Mouse (Mus musculus) limb, embryonic 11.5 days (tissue): ENCODE results near the gene Gab2. TPM values are rescaled to one million over a fixed set of nuclear protein-coding genes. Genes with fewer than 3 reads are reported as not detected.

Experiments
- ATAC-seq: fragments of 200-750 bp; cut with Nextera tagmentation; 2 replicates; pipeline ENCODE4 v1.8.0; 2017; ENCODE audit warnings: low read depth; ENCODE audit not compliant: insufficient number of reproducible peaks, low FRiP score, low TSS enrichment
- DNase-seq: peaks from one replicate; pipeline ENCODE4 v3.0.0-alpha.2; 2015; ENCODE audit warnings: low spot score
- H3K27ac ChIP-seq: fragments of 300-500 bp; sonication (generic); replicated peaks from 2 replicates; pipeline ENCODE4 v1.5.1; 2014; ENCODE audit warnings: low read depth, mild to moderate bottlenecking, low read length
- H3K27me3 ChIP-seq: fragments of 300-500 bp; sonication (generic); 2 replicates; pipeline ENCODE4 v1.6.1; 2014; ENCODE audit warnings: mild to moderate bottlenecking, low read length, mixed read lengths; ENCODE audit not compliant: control insufficient read depth, insufficient read depth
- H3K36me3 ChIP-seq: fragments of 300-500 bp; sonication (generic); 2 replicates; pipeline ENCODE4 v1.6.1; 2014; ENCODE audit warnings: mild to moderate bottlenecking, low read length, moderate library complexity, mixed read lengths; ENCODE audit not compliant: control insufficient read depth, insufficient read depth
- H3K4me1 ChIP-seq: fragments of 300-500 bp; sonication (generic); 2 replicates; pipeline ENCODE4 v1.6.1; 2014; ENCODE audit warnings: low read length, mixed read lengths; ENCODE audit not compliant: control insufficient read depth, insufficient read depth
- H3K4me2 ChIP-seq: fragments of 300-500 bp; sonication (generic); 2 replicates; pipeline ENCODE4 v1.6.1; 2014; ENCODE audit warnings: low read depth, mild to moderate bottlenecking, moderate library complexity; ENCODE audit not compliant: severe bottlenecking
- H3K4me3 ChIP-seq: fragments of 300-500 bp; sonication (generic); 2 replicates; pipeline ENCODE4 v1.5.1; 2014; ENCODE audit warnings: low read depth, low read length
- H3K9ac ChIP-seq: fragments of 300-500 bp; sonication (generic); 2 replicates; pipeline ENCODE4 v1.6.1; 2014; ENCODE audit warnings: mild to moderate bottlenecking, low read length
- H3K9me3 ChIP-seq: fragments of 300-500 bp; sonication (generic); 2 replicates; pipeline ENCODE4 v1.6.1; 2016; ENCODE audit warnings: low read length; ENCODE audit not compliant: control insufficient read depth
- WGBS: fragments of 180-500 bp; shearing (Covaris S2); extraction: QIAGEN DNeasy Blood & Tissue Kit; methylation state at CpG from one replicate; pipeline ENCODE4 v1.1.7; 2014; 5-methylcytosine and 5-hydroxymethylcytosine counted together
- polyA plus RNA-seq: library from polyadenylated mRNA; unstranded; fragments of >200 nt; fragmentation: Nextera tagmentation; extraction: Ambion mirVana; gene quantifications from 2 replicates; pipeline ENCODE4 v1.2.1, GENCODE M21; 2014

Gene Gab2
- polyA plus RNA-seq, 1 experiment from 2014 or later, result 3.3 TPM

DNA sequence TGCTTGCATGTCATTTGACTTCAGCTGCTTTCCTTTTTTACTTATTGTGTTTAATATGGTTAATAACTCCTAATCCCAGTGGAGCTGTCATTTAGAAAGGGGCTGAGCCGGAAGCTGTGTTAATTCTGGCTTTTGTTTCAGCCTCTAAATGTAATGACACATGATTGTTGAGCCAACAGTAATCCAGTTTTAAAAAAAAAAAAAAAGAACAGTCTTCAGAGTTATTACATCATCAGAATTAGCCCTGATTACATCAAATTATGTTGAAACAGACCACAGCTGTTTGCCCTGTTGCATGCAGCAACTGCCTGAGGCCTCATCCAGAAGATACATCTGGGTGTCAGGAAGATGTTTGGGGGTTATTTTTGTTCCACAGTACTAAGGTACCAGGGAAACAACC, 6.4 kb upstream of the Gab2 start:
- Histone ChIP-seq H3K4me2 (no peak overlapping the region), H3K36me3 (no peaks in the 10 kb centered on the region), H3K4me3 (no peak overlapping the region), H3K9ac (no peak overlapping the region), H3K4me1 (no peaks in the 10 kb centered on the region), H3K27ac (no peak overlapping the region), H3K9me3 (no peaks in the 10 kb centered on the region), H3K27me3 (no peaks in the 10 kb centered on the region)
- WGBS, result 88% methylated on average over 1 of the region's 1 CpGs
- DNase-seq (no peak), ATAC-seq (no peak)

DNA sequence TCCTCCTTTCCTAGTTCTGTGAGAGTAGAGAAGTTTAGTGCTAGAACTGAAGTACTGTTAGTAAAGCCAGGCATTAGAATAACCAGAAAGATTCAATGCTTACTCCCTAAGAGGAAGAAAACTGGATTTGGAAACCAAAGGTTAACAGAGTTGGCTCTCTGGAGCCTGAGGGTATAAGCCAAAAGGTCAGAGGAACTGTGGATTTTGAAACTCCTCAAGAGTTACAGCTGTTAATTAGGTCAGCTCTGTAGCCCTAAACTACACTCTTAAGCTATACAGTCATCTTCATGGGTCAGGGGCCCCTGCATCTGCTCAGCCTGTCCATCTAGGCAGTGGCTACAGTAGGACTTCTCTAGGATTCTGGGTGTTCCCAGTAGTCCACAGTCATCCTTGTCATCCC, 4.4 kb upstream of the Gab2 start:
- Histone ChIP-seq H3K36me3 (no peaks in the 10 kb centered on the region), H3K27ac (no peak overlapping the region), H3K4me3 (no peak overlapping the region), H3K4me1 (no peaks in the 10 kb centered on the region), H3K27me3 (no peaks in the 10 kb centered on the region), H3K9me3 (no peaks in the 10 kb centered on the region), H3K9ac (no peak overlapping the region), H3K4me2 (no peak overlapping the region)
- DNase-seq, result no peak
- no peak for ATAC-seq

DNA sequence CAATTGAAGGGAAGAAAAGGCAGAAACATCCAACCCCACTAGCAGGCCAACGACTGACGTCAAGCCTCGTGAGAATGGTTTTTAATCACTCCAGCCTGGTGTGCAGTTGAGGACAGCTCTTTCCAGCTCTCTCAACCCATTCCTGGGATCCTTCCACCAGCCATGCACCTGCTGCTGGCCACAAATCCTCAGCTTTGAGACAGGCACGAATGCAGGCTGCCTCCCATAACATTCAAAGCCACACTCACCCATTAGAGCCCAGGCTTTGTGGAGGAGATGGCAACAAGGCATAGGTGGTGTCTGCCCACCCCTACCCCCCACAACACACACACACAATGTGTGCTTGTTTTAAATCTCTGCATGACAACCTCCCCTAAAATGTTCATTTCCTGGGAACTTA, 2.7 kb upstream of the Gab2 start:
- DNase-seq, result no peak
- no peaks in the 10 kb centered on the region for H3K9me3 ChIP-seq
- 42% methylated on average over 4 of the region's 4 CpGs for WGBS
- no peaks in the 10 kb centered on the region for H3K36me3 ChIP-seq
- ATAC-seq, result no peak
- no peak overlapping the region for H3K4me2 ChIP-seq
- no peak overlapping the region for H3K4me3 ChIP-seq
- peaks cover 3% of the 10 kb centered on the region for H3K4me1 ChIP-seq
- H3K27me3 ChIP-seq, result no peaks in the 10 kb centered on the region
- no peak overlapping the region for H3K27ac ChIP-seq
- no peak overlapping the region for H3K9ac ChIP-seq

DNA sequence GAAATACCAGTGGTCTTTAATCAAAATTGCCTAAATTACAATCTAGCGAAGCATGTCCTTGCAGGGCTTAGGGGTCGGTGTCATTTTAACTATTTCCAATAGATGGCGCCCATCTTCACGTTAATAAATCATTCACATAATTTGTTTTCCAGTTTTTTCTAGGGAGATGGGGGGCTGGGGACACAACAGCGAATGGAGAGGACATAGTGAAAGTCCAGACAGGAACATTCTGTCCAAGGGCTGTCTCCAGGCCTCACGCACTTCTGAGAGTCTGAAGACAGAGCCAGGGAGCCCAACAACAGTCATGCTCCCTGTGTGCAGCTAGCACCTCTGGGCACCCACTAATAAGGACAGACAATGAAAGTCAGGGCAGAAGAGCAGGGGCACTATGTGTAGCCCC, 2.2 kb upstream of the Gab2 start:
- ATAC-seq (no peak), DNase-seq (no peak)
- Histone ChIP-seq H3K27me3 (no peaks in the 10 kb centered on the region), H3K4me3 (no peak overlapping the region), H3K9ac (no peak overlapping the region), H3K4me1 (peaks cover 3% of the 10 kb centered on the region), H3K4me2 (no peak overlapping the region), H3K9me3 (no peaks in the 10 kb centered on the region), H3K36me3 (no peaks in the 10 kb centered on the region), H3K27ac (no peak overlapping the region)
- WGBS, result 21% methylated on average over 6 of the region's 6 CpGs

DNA sequence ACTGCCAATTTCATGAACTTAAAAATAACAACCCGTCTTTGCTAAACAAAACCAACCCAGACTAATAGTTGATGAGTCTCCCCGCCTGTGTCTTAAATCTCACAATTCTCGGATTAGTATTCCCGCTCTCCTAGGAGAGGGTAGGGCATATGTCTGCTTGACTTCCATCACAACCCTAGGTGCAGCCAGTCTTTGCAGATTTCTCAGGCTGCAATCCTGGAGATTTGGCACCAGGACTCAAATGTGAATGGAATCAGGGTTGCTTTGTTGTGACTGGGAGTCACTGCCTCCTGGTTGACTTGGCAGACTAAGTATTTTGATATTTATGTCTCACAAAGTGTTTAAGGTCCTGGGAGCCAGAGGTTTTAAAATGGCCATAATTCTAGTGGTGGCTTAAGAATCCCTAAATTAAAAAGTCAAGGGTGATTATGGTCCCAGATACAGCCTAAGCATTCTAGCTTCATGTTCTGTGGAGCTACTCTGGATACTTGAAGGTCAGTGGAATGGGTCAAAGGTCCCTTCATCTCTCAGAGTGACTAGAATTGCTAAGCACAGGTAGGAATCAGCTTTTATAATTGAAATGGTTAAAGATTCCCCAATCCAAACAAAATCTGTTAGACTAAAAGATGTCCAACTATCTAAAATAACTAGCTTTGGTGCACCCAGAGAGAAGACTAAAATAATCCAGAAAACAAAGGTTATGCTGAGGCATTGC, 1.6 kb upstream of the Gab2 start:
- H3K4me1 ChIP-seq, result peaks cover 3% of the 10 kb centered on the region
- H3K4me2 ChIP-seq, result no peak overlapping the region
- no peak overlapping the region for H3K4me3 ChIP-seq
- no peak overlapping the region for H3K27ac ChIP-seq
- no peaks in the 10 kb centered on the region for H3K36me3 ChIP-seq
- 68% methylated on average over 4 of the region's 4 CpGs for WGBS
- DNase-seq, result no peak
- H3K9ac ChIP-seq, result no peak overlapping the region
- ATAC-seq, result no peak
- H3K27me3 ChIP-seq, result no peaks in the 10 kb centered on the region
- no peaks in the 10 kb centered on the region for H3K9me3 ChIP-seq

DNA sequence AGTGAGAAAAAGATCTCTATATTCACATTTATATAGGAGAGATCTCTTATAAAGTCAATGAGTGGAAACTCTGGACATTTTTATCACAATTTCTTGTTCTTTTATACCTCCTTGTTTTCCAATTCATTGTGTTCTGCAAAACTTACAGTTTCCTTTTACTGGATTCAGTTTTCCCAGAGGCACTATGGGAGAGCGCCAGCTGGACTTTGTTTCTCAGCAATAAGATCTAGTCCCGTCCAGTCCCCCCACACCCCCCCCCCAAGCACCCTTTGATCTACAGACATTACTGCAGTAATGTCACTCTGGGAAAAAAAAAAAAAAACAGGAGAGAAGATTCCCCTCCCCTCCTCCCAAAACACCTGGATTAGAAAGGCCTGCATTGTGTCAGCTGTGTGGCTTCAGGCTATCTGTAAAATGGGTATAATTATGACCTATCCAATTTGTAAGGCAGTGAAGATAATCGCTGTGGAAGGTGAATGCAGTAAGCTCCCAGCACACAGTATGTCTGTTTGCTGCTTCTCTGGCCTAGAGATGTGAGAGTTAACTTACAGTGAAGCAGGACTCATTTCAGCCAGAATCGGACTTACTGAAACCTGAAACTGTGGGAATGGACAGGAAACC, 655 bp upstream of the Gab2 start:
- H3K36me3 ChIP-seq, result no peaks in the 10 kb centered on the region
- H3K4me1 ChIP-seq, result peaks cover 3% of the 10 kb centered on the region
- H3K4me3 ChIP-seq, result peak overlapping the region; percentile 76; the same call in 1 of the 2 replicates
- no peak overlapping the region for H3K27ac ChIP-seq
- no peaks in the 10 kb centered on the region for H3K27me3 ChIP-seq
- ATAC-seq, result no peak
- peak overlapping the region; percentile 94 for H3K4me2 ChIP-seq
- no peaks in the 10 kb centered on the region for H3K9me3 ChIP-seq
- H3K9ac ChIP-seq, result no peak overlapping the region
- 22% methylated on average over 4 of the region's 4 CpGs for WGBS
- no peak for DNase-seq

DNA sequence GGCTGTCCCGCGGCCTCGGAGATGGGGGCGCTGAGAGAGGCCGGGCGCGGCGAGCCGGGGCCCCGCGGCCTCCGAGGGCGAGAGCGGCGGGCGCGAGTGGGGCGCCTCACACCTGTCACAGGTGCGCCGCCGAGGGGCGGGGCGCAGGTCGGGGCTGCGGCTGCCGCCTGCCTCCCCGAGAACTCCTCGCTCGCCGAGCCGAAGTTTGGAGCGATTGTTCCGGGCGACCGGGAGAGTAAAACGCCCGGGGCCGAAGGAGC, 503 bp downstream of the Gab2 start:
- Histone ChIP-seq H3K36me3 (no peaks in the 10 kb centered on the region), H3K27ac (peak overlapping the region; percentile 56), H3K9me3 (no peaks in the 10 kb centered on the region), H3K4me1 (peaks cover 3% of the 10 kb centered on the region), H3K27me3 (no peaks in the 10 kb centered on the region), H3K9ac (peak overlapping the region; percentile 81), H3K4me2 (peak overlapping the region; percentile 94), H3K4me3 (peak overlapping the region; percentile 76)
- 0% methylated on average over 35 of the region's 38 CpGs for WGBS
- ATAC-seq, result peak; percentile 8; the same call in 1 of the 2 replicates
- DNase-seq, result peak; percentile 57

DNA sequence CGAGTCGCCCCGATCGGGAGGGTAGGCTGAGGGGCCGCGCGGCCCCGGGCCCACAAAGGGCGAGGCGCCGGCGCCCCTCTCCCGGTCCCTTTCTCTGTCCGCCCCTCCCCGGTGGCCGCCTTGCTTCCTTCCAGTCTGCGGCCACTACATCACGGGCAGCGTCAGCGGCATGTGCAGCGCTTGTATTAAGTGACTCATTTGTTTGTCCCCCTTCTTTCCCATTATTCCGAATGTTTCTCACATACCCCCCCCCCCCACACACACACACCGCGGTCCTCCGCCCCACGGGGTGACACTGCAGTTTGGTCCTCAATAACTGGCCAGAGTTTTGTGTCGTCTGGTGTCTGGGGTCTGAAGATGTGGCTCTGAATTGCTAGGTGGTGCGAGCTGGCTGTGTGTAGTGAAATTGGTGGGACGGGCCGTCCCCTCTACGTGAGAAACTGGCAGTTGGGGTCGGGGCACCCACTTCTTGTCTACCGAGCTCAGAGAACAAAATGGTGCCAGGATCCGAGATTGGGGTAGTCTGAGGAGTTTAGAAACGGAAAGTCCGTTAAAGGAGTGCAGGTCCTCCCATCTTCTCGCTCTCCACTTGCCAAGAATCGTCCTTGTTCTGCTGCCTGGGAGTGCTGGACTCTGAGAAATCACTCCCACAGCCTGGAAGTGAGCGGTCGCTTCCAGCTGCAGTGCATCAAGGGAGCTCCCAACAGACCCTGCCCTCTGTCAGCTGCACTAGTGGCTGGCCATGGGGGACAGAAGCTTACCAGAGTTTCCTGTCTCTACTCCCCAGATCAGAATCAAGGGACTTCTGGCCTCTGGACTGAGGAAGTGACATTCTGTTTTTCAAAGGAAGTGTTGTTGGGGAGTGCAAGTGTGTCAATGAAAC, 1.1 kb downstream of the Gab2 start:
- Histone ChIP-seq H3K4me2 (peak overlapping the region; percentile 94), H3K4me3 (peak overlapping the region; percentile 76), H3K9me3 (no peaks in the 10 kb centered on the region), H3K9ac (peak overlapping the region; percentile 81), H3K27me3 (no peaks in the 10 kb centered on the region), H3K4me1 (peaks cover 3% of the 10 kb centered on the region), H3K27ac (peak overlapping the region; percentile 56), H3K36me3 (no peaks in the 10 kb centered on the region)
- ATAC-seq (peak; percentile 31; the same call in 1 of the 2 replicates), DNase-seq (peak; percentile 65)
- under 1% methylated on average over 40 of the region's 40 CpGs for WGBS
